Mouse (Mus musculus) heart, adult 8-10 months (tissue): Measurements from ENCODE around the gene Ly6g6c. TPM values are rescaled to one million over a fixed set of nuclear protein-coding genes. Genes with fewer than 3 reads are reported as not detected.

ENCODE experiments used
- DNase-seq: peaks from one replicate; pipeline ENCODE4 v3.0.0; 2022; ENCODE audit warnings: low spot score
- total RNA-seq, 4 experiments: library from RNA; stranded (reverse); gene quantifications; 2 replicates each; pipeline ENCODE4 v1.2.4; 2022

Gene Ly6g6c
- total RNA-seq, 4 experiments from 2014 or later = not detected

GRCm38 (mm10) chr17:35108097-35108496 is 42.9 kb downstream of the Ly6g6c start, which contains the start of gene Ly6g5c:
Ly6g5c (plus strand) TSS chr17:35108279.
- no peak for DNase-seq

- DNase-seq = no peak
Observed at GRCm38 (mm10) chr17:35111774-35112173, 46.6 kb downstream of the Ly6g6c start.

- no peak for DNase-seq
Observed at GRCm38 (mm10) chr17:35115046-35116019, 50.1 kb downstream of the Ly6g6c start, which contains the start of gene Ly6g5b. Ly6g5b (minus strand) TSS chr17:35115428.

Other genes with a start within 250 kb of the Ly6g6c start
- gene Stk19, start 228.4 kb upstream of the Ly6g6c start, total RNA-seq = 10 to 100 TPM in 2 of 4 experiments, 1 to 10 TPM in 2; 8.2 to 14.6 (median 9.5) TPM
- 10 to 100 TPM; 10.6 to 15.9 (median 11.5) TPM for gene Dxo, start 228.4 kb upstream of the Ly6g6c start, total RNA-seq
- 10 to 100 TPM; 21.8 to 29.1 (median 25.8) TPM for gene Skiv2l, start 215.2 kb upstream of the Ly6g6c start, total RNA-seq
- gene Nelfe, start 215.0 kb upstream of the Ly6g6c start, total RNA-seq = 10 to 100 TPM; 16.6 to 17.9 (median 16.7) TPM
- 1 to 10 TPM; 2.2 to 8.5 (median 4.5) TPM for gene Cfb, start 202.9 kb upstream of the Ly6g6c start, total RNA-seq
- 1 to 10 TPM; 8.5 to 9.9 (median 9.1) TPM for gene Zbtb12, start 185.9 kb upstream of the Ly6g6c start, total RNA-seq
- not detected for gene Gm20547, start 183.3 kb upstream of the Ly6g6c start, total RNA-seq
- 1 to 10 TPM; 1.8 to 4.1 (median 3.0) TPM for gene C2, start 167.1 kb upstream of the Ly6g6c start, total RNA-seq
- 10 to 100 TPM; 41.5 to 45.8 (median 42.4) TPM for gene Ehmt2, start 166.9 kb upstream of the Ly6g6c start, total RNA-seq
- not detected for gene Slc44a4, start 150.9 kb upstream of the Ly6g6c start, total RNA-seq
- 10 to 100 TPM; 13.0 to 16.1 (median 14.4) TPM for gene Neu1, start 134.1 kb upstream of the Ly6g6c start, total RNA-seq
- gene Hspa1b, start 106.2 kb upstream of the Ly6g6c start, total RNA-seq = 1 to 10 TPM; 1.4 to 5.5 (median 2.6) TPM
- gene Gm20481, start 95.5 kb upstream of the Ly6g6c start, total RNA-seq = not detected
- 1 to 10 TPM; 1.8 to 7.5 (median 3.6) TPM for gene Hspa1a, start 93.2 kb upstream of the Ly6g6c start, total RNA-seq
- 10 to 100 TPM in 2 of 4 experiments, 1 to 10 TPM in 2; 8.7 to 13.3 (median 11.0) TPM for gene Hspa1l, start 92.7 kb upstream of the Ly6g6c start, total RNA-seq
- gene Lsm2, start 83.5 kb upstream of the Ly6g6c start, total RNA-seq = 10 to 100 TPM; 17.5 to 21.7 (median 17.9) TPM
- gene Vars, start 64.4 kb upstream of the Ly6g6c start, total RNA-seq = 10 to 100 TPM; 28.3 to 31.4 (median 29.3) TPM
- gene Vwa7, start 48.8 kb upstream of the Ly6g6c start, total RNA-seq = 10 to 100 TPM; 12.0 to 18.5 (median 16.6) TPM
- gene Sapcd1, start 37.4 kb upstream of the Ly6g6c start, total RNA-seq = not detected
- under 1 TPM in 2 of 4 experiments, not detected in 2; 0.33 to 0.56 TPM for gene Msh5, start 18.6 kb upstream of the Ly6g6c start, total RNA-seq
- 10 to 100 TPM; 21.6 to 33.8 (median 30.0) TPM for gene Clic1, start 15.4 kb upstream of the Ly6g6c start, total RNA-seq
- 10 to 100 TPM; 13.5 to 22.7 (median 21.5) TPM for gene Ddah2, start 6.4 kb upstream of the Ly6g6c start, total RNA-seq
- gene Mpig6b, start 796 bp downstream of the Ly6g6c start, total RNA-seq = 1 to 10 TPM in 1 of 4 experiments, under 1 TPM in 3; 0.34 to 1.0 (median 0.85) TPM
- gene Ly6g6e, start 11.5 kb downstream of the Ly6g6c start, total RNA-seq = not detected
- gene Ly6g6d, start 12.7 kb downstream of the Ly6g6c start, total RNA-seq = under 1 TPM in 3 of 4 experiments, not detected in 1; 0.69 to 0.95 (median 0.85) TPM
- gene Ly6g6f, start 20.2 kb downstream of the Ly6g6c start, total RNA-seq = under 1 TPM in 1 of 4 experiments, not detected in 3; 0.24 TPM
- 10 to 100 TPM; 60.7 to 64.8 (median 62.3) TPM for gene Abhd16a, start 23.9 kb downstream of the Ly6g6c start, total RNA-seq
- gene Ly6g5c, start 42.9 kb downstream of the Ly6g6c start, total RNA-seq = not detected
- not detected for gene Ly6g5b, start 50.0 kb downstream of the Ly6g6c start, total RNA-seq
- 10 to 100 TPM in 1 of 4 experiments, 1 to 10 TPM in 3; 6.6 to 10.2 (median 8.2) TPM for gene Gpank1, start 56.1 kb downstream of the Ly6g6c start, total RNA-seq
- 100 to 1,000 TPM; 152 to 184 (median 155) TPM for gene Csnk2b, start 56.7 kb downstream of the Ly6g6c start, total RNA-seq
- 10 to 100 TPM; 27.8 to 33.4 (median 30.3) TPM for gene D17H6S53E, start 61.0 kb downstream of the Ly6g6c start, total RNA-seq
- gene Apom, start 66.7 kb downstream of the Ly6g6c start, total RNA-seq = under 1 TPM in 1 of 4 experiments, not detected in 3; 0.26 TPM
- 100 to 1,000 TPM; 233 to 266 (median 242) TPM for gene Bag6, start 69.8 kb downstream of the Ly6g6c start, total RNA-seq
- gene Prrc2a, start 99.5 kb downstream of the Ly6g6c start, total RNA-seq = 100 to 1,000 TPM; 130 to 143 (median 140) TPM
- 1 to 10 TPM; 1.9 to 3.3 (median 2.4) TPM for gene Aif1, start 110.7 kb downstream of the Ly6g6c start, total RNA-seq
- gene Lst1, start 123.1 kb downstream of the Ly6g6c start, total RNA-seq = 1 to 10 TPM; 1.8 to 3.6 (median 2.6) TPM
- 1 to 10 TPM in 1 of 4 experiments, under 1 TPM in 3; 0.69 to 1.6 (median 0.80) TPM for gene Ltb, start 129.1 kb downstream of the Ly6g6c start, total RNA-seq
- under 1 TPM; 0.25 to 0.97 (median 0.52) TPM for gene Tnf, start 136.6 kb downstream of the Ly6g6c start, total RNA-seq
- under 1 TPM in 1 of 4 experiments, not detected in 3; 0.44 TPM for gene Lta, start 140.0 kb downstream of the Ly6g6c start, total RNA-seq
- under 1 TPM in 1 of 4 experiments, not detected in 3; 0.72 TPM for gene Gm16181, start 155.4 kb downstream of the Ly6g6c start, total RNA-seq
- 1 to 10 TPM; 1.7 to 3.6 (median 1.9) TPM for gene Atp6v1g2, start 168.3 kb downstream of the Ly6g6c start, total RNA-seq
- gene Nfkbil1, start 170.4 kb downstream of the Ly6g6c start, total RNA-seq = 1 to 10 TPM; 8.2 to 9.4 (median 8.5) TPM
- gene Ddx39b, start 176.4 kb downstream of the Ly6g6c start, total RNA-seq = 10 to 100 TPM; 76.7 to 92.1 (median 86.6) TPM
- gene H2-D1, start 197.3 kb downstream of the Ly6g6c start, total RNA-seq = 100 to 1,000 TPM; 108 to 169 (median 117) TPM